Mouse (Mus musculus): ENCODE measurements around the gene Cflar.

The Cflar gene

GRCm38 (mm10) chr1:58712076-58713061 is 1.1 kb downstream of the Cflar start:
- DNase-seq (ENCODE audit: low read depth, low spot score), result peak; percentile 88

GRCm38 (mm10) chr1:58713081-58713892 is 2.0 kb downstream of the Cflar start:
- DNase-seq (ENCODE audit: low read depth, low spot score), result no peak

GRCm38 (mm10) chr1:58713893-58714231 is 2.6 kb downstream of the Cflar start:
- no peak for DNase-seq (ENCODE audit: low read depth, low spot score)

- DNase-seq (ENCODE audit: low read depth, low spot score), result peak; percentile 23
These were observed 3.1 kb downstream of the Cflar start for GRCm38 (mm10) chr1:58714361-58714760.

GRCm38 (mm10) chr1:58715536-58715935 is 4.2 kb downstream of the Cflar start:
- DNase-seq (ENCODE audit: low read depth, low spot score), result peak; percentile 50

- DNase-seq (ENCODE audit: low read depth, low spot score), result peak; percentile 61
These were observed 5.0 kb downstream of the Cflar start for GRCm38 (mm10) chr1:58716162-58716882.

- DNase-seq (ENCODE audit: low read depth, low spot score), result no peak
These were observed 5.5 kb downstream of the Cflar start for GRCm38 (mm10) chr1:58716883-58717220.

- DNase-seq (ENCODE audit: low read depth, low spot score), result no peak
These were observed 6.4 kb downstream of the Cflar start for GRCm38 (mm10) chr1:58717589-58718270.

GRCm38 (mm10) chr1:58719356-58719945 is 8.1 kb downstream of the Cflar start:
- DNase-seq (ENCODE audit: low read depth, low spot score), result peak; percentile 53

- no peak for DNase-seq (ENCODE audit: low read depth, low spot score)
These were observed 8.8 kb downstream of the Cflar start for GRCm38 (mm10) chr1:58720090-58720489.

GRCm38 (mm10) chr1:58720988-58721387 is 9.7 kb downstream of the Cflar start:
- peak; percentile 83 for DNase-seq (ENCODE audit: low read depth, low spot score)

GRCm38 (mm10) chr1:58722115-58722938 is 11.0 kb downstream of the Cflar start:
- DNase-seq (ENCODE audit: low read depth, low spot score), result peak; percentile 57

GRCm38 (mm10) chr1:58723062-58723808 is 11.9 kb downstream of the Cflar start:
- DNase-seq (ENCODE audit: low read depth, low spot score), result no peak

GRCm38 (mm10) chr1:58723809-58724405 is 12.6 kb downstream of the Cflar start:
- no peak for DNase-seq (ENCODE audit: low read depth, low spot score)

- DNase-seq (ENCODE audit: low read depth, low spot score), result no peak
These were observed 13.2 kb downstream of the Cflar start for GRCm38 (mm10) chr1:58724533-58724932.

GRCm38 (mm10) chr1:58725095-58725494 is 13.8 kb downstream of the Cflar start:
- no peak for DNase-seq (ENCODE audit: low read depth, low spot score)

GRCm38 (mm10) chr1:58725767-58726166 is 14.5 kb downstream of the Cflar start:
- DNase-seq (ENCODE audit: low read depth, low spot score), result peak; percentile 73

GRCm38 (mm10) chr1:58727019-58727746 is 15.9 kb downstream of the Cflar start:
- peak; percentile 68 for DNase-seq (ENCODE audit: low read depth, low spot score)

Measured in CD4-positive helper T cell, adult 2 months (primary cell).